Mouse (Mus musculus) spleen, adult 2 months (tissue): ENCODE results near the gene Neb. TPM values are rescaled to one million over a fixed set of nuclear protein-coding genes. Genes with fewer than 3 reads are reported as not detected.

Experiments
- DNase-seq, 2 experiments: peaks; one replicate each; pipeline versions ENCODE4 v3.0.0 to v3.0.0-alpha.2; 2012 to 2021; ENCODE audit warnings: low spot score in 2 of 2, low read depth in 1 of 2
- H3K27ac ChIP-seq: fragments of 200-500 bp; 2 replicates; pipeline ENCODE4 v1.5.1; 2012; ENCODE audit warnings: low read length, inconsistent platforms; ENCODE audit not compliant: insufficient read depth
- H3K27me3 ChIP-seq: fragments of 200-500 bp; 2 replicates; pipeline ENCODE4 v1.6.1; 2012; ENCODE audit warnings: mild to moderate bottlenecking, moderate library complexity, low read length, inconsistent platforms; ENCODE audit not compliant: control insufficient read depth, insufficient read depth
- H3K36me3 ChIP-seq: fragments of 200-500 bp; 2 replicates; pipeline ENCODE4 v1.6.1; 2012; ENCODE audit warnings: mild to moderate bottlenecking, low read length, inconsistent platforms; ENCODE audit not compliant: control insufficient read depth, insufficient read depth
- H3K4me1 ChIP-seq: fragments of 200-500 bp; 2 replicates; pipeline ENCODE4 v1.6.1; 2011; ENCODE audit warnings: inconsistent platforms; ENCODE audit not compliant: control insufficient read depth, insufficient read depth, insufficient read length
- H3K4me3 ChIP-seq: fragments of 200-500 bp; 2 replicates; pipeline ENCODE4 v1.5.1; 2011; ENCODE audit warnings: mild to moderate bottlenecking, inconsistent platforms; ENCODE audit not compliant: insufficient read depth, insufficient read length; ENCODE audit errors: extremely low read depth
- CTCF ChIP-seq: fragments of 200-500 bp; IDR thresholded peaks from 2 replicates; pipeline ENCODE4 v1.5.1; 2011; ENCODE audit warnings: mild to moderate bottlenecking, inconsistent platforms; ENCODE audit not compliant: insufficient read depth, insufficient read length, insufficient replicate concordance; ENCODE audit errors: extremely low read depth
- POLR2A ChIP-seq: fragments of 200-500 bp; IDR thresholded peaks from 2 replicates; pipeline ENCODE4 v1.6.1; 2011; ENCODE audit warnings: low read depth, low read length, inconsistent platforms
- WGBS: fragments of 180-500 bp; shearing (Covaris S2); methylation state at CpG from one replicate; pipeline ENCODE4 v1.1.7; 2018; 5-methylcytosine and 5-hydroxymethylcytosine counted together
- polyA plus RNA-seq: library from polyadenylated mRNA; depleted of rRNA; stranded (reverse); fragments of >200 nt; gene quantifications from 2 replicates; pipeline ENCODE4 v1.2.3, GENCODE M21; 2012

Neb gene
- polyA plus RNA-seq, 1 experiment: 0.44 TPM

GRCm38 (mm10) chr2:52422871-52423610 is 44.8 kb upstream of the Neb start:
- no peak for DNase-seq
- TF ChIP-seq CTCF (no peak), POLR2A (no peak)
- Histone ChIP-seq H3K27me3 (no peaks in the 10 kb centered on the region), H3K4me3 (peak overlapping the region; percentile 29; the same call in 1 of the 2 replicates), H3K36me3 (no peaks in the 10 kb centered on the region), H3K27ac (peak overlapping the region; percentile 25), H3K4me1 (peaks cover 20% of the 10 kb centered on the region; the same call in 1 of the 2 replicates)
- 48% methylated on average over 8 of the region's 8 CpGs for WGBS

DNA sequence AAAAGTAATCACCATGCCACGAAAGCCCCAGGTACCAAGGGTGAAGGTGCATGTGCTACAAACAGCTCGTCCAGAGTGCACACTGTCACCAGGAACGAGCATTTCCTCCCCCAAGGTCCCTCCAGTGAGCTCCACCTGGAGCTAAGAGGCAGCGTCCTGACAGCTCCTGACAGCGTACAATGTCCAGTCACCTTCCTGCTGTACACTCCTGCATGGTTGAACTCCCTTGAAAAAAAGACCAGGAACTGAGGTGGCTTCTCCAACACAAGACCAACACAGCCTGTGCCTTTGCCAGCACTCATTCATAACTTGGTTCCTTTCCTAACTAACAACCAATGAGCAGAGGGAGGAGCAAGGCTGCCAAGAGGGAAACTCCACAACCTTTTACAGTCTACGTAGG is 42.9 kb upstream of the Neb start:
- no peaks in the 10 kb centered on the region for H3K36me3 ChIP-seq
- no peak overlapping the region for H3K27ac ChIP-seq
- no peak for TF ChIP-seq CTCF
- TF ChIP-seq POLR2A: no peak
- H3K4me1 ChIP-seq: peaks cover 20% of the 10 kb centered on the region; the same call in 1 of the 2 replicates
- no peak overlapping the region for H3K4me3 ChIP-seq
- DNase-seq: no peak
- no peaks in the 10 kb centered on the region for H3K27me3 ChIP-seq
- WGBS: 57% methylated on average over 6 of the region's 6 CpGs

DNA sequence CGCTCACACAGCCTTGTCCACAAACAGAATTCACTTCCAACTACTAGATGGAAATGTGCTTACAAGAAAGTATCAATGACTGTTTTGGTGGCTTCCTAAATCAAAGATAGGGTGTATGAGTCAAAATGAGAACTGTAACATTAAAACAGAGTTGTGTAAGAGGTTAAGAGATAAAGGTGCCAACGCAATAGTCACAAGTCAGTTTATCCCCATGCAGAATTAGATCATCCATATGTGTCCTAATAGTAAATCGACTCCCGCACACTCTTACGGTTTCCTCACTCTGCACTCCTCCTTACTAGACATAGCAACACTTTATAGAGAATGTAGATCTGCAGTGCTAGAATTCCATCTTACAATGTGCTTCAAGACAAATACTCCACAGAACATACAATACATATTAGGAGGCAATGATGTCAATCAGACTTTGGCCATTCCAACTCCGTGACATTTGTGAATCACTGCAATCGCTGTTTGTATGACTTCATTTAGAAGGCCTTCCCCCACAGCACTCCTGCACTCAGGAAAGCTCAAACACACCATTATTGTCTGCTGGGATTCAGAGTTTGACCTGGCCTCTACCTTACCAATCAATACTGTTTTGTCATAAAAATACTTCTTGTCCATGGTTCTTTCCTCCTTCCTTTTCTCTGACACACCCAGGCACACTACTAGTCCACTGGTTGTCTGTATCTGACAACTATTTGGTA is 41.9 kb upstream of the Neb start:
- TF ChIP-seq CTCF (no peak), POLR2A (no peak)
- DNase-seq: no peak
- Histone ChIP-seq H3K27me3 (no peaks in the 10 kb centered on the region), H3K36me3 (peaks cover 4% of the 10 kb centered on the region), H3K4me1 (peaks cover 20% of the 10 kb centered on the region; the same call in 1 of the 2 replicates), H3K4me3 (no peak overlapping the region), H3K27ac (no peak overlapping the region)
- WGBS: 92% methylated on average over 7 of the region's 7 CpGs

DNA sequence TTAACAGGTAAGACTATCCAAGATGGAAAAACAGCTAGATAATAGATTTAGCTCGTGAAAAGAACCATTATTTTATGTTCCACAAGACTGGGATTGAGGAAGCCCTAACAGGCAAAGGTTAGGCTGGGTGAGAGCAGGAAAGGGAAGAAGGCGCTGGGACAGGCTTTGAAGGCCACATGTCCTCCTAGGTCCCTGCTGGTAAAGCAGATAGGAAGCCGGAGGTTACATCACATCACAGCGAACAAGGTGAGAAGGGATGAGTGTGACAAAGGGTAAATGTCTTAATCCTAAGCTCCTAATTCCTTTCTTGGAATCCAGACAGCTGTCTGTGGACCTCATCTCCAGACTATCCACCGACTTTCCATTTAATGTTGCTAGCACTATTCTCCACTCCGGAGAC is 41.0 kb upstream of the Neb start:
- WGBS: 87% methylated on average over 6 of the region's 6 CpGs
- DNase-seq: no peak
- peaks cover 4% of the 10 kb centered on the region for H3K36me3 ChIP-seq
- H3K4me1 ChIP-seq: peaks cover 20% of the 10 kb centered on the region; the same call in 1 of the 2 replicates
- no peak overlapping the region for H3K4me3 ChIP-seq
- H3K27me3 ChIP-seq: no peaks in the 10 kb centered on the region
- H3K27ac ChIP-seq: no peak overlapping the region
- no peak for TF ChIP-seq POLR2A
- no peak for TF ChIP-seq CTCF

DNA sequence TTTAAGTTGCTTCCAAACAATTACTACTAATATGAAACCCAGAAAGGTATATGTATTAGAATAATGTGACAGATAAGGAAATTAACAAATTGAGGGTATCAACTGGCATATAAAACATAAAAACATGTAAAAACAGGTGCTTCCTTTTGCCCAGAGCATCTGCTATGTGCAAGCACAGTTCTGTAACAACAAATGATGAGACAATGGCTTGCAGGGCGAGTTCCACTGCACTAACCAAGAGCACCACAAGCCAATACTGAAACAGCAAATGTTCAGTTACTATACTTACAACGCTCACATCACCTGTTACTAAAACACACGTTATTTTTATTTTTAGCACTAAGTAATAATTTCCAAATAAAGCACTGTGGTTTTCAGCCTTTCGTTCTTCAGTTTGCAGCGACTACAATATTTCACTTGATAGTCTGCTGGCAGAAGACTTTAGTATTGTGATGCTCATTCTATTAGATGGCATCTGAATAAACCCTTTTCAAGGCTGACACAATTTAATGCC is 34.3 kb upstream of the Neb start:
- Histone ChIP-seq H3K36me3 (peaks cover 27% of the 10 kb centered on the region), H3K27ac (no peak overlapping the region), H3K4me1 (no peaks in the 10 kb centered on the region), H3K4me3 (no peak overlapping the region), H3K27me3 (no peaks in the 10 kb centered on the region)
- DNase-seq: no peak
- WGBS: 56% methylated on average over 5 of the region's 5 CpGs
- TF ChIP-seq CTCF (no peak), POLR2A (no peak)

GRCm38 (mm10) chr2:52406480-52406879 is 28.2 kb upstream of the Neb start:
- Histone ChIP-seq H3K4me3 (no peak overlapping the region), H3K4me1 (no peaks in the 10 kb centered on the region), H3K27ac (no peak overlapping the region), H3K36me3 (peaks cover 40% of the 10 kb centered on the region), H3K27me3 (no peaks in the 10 kb centered on the region)
- 67% methylated on average over 1 of the region's 1 CpGs for WGBS
- no peak for DNase-seq
- no peak for TF ChIP-seq CTCF
- TF ChIP-seq POLR2A: no peak
